Mouse (Mus musculus) subcutaneous adipose tissue, adult 2 months (tissue): ENCODE data around the gene Spag6. TPM values are rescaled to one million over a fixed set of nuclear protein-coding genes. Genes with fewer than 3 reads are reported as not detected.

ENCODE experiments used
- polyA plus RNA-seq: library from polyadenylated mRNA; depleted of rRNA; stranded (reverse); fragments of >200 nt; gene quantifications from 2 replicates; pipeline ENCODE4 v1.2.3, GENCODE M21; 2012; ENCODE audit warnings: low replicate concordance; rRNA removed

The Spag6 gene
- polyA plus RNA-seq: 0.17 and 0.60 TPM in 2 replicates

DNA sequence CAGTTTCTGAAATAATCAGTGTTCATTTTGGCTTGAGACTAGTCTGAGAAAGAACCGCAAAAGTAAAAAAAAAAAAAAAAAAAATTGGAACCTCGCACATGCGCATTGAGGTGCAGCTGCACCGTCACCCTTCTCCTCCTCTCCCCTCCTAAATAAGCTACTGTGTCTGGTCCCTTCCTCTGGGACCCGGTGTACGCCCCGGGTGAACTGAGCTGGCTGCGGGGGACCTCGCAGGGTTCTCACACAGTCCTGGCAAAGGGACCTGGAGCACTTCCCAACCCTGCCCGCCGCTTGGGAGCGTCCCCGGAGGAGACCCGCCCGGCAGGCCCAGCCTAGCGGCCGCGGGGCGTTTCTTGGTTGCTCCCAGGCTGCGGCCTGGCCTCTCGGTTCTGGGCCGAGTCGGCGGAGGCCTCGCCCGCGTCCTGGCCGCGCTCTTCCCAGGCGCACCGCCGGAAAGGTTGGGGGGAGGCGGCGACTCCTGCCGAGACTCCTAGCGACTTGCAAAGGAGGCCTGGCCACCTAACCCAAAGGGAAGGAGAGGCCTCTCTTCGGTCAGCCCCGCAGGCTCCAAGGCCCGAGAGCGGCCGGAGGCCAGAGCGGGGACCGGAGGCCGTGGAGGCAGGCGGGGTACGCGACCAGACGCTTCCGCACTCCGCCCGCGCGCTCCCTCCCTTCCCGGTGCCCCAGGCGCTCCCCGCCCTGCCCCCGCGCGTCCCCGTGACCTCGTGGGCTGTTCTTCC is at the start of gene Spag6:
Gene Spag6, plus strand, starts transcription at position 162 of the 740 bp plus-strand sequence.

DNA sequence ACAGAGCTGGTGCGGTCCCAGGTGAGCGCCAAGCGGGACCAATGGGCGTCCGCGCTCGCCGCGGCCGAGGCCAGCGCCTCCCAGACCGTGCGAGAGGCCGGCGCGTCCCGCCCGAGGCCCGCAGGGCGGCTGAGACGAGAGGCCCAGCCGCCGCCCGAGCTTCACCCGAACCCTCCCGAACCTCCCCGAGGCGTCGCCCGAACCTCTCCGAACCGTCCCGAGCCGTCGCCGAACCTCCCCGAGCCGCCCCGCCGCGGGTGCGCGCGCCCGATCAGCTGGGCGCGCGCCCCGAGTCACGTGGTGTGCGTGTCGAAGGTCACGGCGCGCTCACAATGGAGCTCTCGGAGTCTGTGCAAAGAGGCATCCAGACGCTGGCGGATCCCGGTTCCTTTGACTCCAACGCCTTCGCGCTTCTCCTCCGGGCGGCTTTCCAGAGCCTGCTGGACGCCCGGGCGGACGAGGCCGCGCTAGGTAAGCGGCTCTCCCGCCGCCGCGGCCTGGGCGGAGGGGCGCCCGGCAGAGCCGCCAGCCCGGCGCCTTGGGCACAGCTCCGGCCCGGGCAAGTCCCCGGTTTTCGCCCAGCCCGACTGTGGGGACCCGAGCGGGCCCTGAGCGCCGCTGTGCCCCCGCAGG is 21.6 kb upstream of the Spag6 start, which contains the start of gene Commd3:
Gene Commd3, plus strand, starts transcription at position 252 of the 633 bp plus-strand sequence.

DNA sequence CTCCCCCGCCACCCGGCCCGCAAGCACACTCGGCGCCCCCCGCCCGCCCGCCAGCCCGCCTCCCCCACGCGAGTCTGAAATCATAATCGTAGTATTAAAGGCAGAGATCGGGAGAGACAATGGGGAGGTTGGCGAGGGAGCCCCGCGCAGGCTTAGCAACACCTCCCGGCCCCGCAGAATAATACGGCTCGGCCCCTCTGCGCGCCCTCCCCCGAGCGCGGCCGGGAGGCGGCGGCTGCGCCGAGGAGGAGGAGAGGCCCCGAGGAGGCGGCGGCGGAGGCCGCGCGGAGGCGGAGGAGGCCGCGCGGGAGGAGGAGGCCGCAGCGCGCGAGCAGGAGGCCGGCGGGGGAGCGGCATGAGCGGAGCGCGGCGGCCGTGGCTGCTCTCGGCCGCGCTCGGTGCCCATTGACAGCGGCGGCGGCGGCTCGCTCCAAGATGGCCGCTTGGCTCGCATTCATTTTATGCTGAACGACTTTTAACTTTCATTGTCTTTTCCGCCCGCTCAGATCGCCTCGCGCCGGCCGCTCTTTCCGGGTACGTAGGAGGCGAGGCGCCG is 16.8 kb upstream of the Spag6 start, which contains the start of gene Bmi1:
Gene Bmi1, plus strand, starts transcription at position 83 of the 556 bp plus-strand sequence.

Other genes starting within 250 kb of the Spag6 start
- gene Commd3, start 21.6 kb upstream of the Spag6 start, polyA plus RNA-seq: 50.1 and 55.1 TPM in 2 replicates
- 18.5 and 18.8 TPM in 2 replicates for gene Bmi1, start 17.0 kb upstream of the Spag6 start, polyA plus RNA-seq